Mouse (Mus musculus) duodenum, adult 2 months (tissue): ENCODE data around the gene Cse1l. TPM values are rescaled to one million over a fixed set of nuclear protein-coding genes. Genes with fewer than 3 reads are reported as not detected.

Source experiments
- polyA plus RNA-seq: library from polyadenylated mRNA; depleted of rRNA; stranded (reverse); fragments of >200 nt; gene quantifications from 2 replicates; pipeline ENCODE4 v1.2.3, GENCODE M21; 2012; ENCODE audit warnings: low replicate concordance; rRNA removed

Gene Cse1l
- polyA plus RNA-seq = 2.0 and 5.9 TPM in 2 replicates

GRCm38 (mm10) chr2:166905711-166906522, at the start of gene Cse1l:
Cse1l (plus strand) TSS chr2:166906040.

Other genes with a start within 250 kb of the Cse1l start
- gene Prex1, start 192.2 kb upstream of the Cse1l start, polyA plus RNA-seq = 15.0 and 16.6 TPM in 2 replicates
- 4.4 and 7.1 TPM in 2 replicates for gene Trp53rkb, start 113.5 kb upstream of the Cse1l start, polyA plus RNA-seq
- gene Arfgef2, start 100.5 kb upstream of the Cse1l start, polyA plus RNA-seq = 7.9 and 11.0 TPM in 2 replicates
- gene Stau1, start 90.3 kb downstream of the Cse1l start, polyA plus RNA-seq = 7.0 and 15.6 TPM in 2 replicates
- 10.7 and 15.9 TPM in 2 replicates for gene Ddx27, start 109.2 kb downstream of the Cse1l start, polyA plus RNA-seq
- 20.6 and 41.2 TPM in 2 replicates for gene Znfx1, start 157.0 kb downstream of the Cse1l start, polyA plus RNA-seq